Comparison of ENCODE assay signal across 10 mouse cellular contexts in genomic region chr12:59032101-59032500, GRCm38 (mm10). TPM values are rescaled to one million over a fixed set of nuclear protein-coding genes. Genes with fewer than 3 reads are reported as not detected.
A peak's percentile ranks its signal among the peaks of the same experiment; 100 is the strongest.
DNase-seq lines count a peak whose midpoint lies in the region; ATAC-seq lines count a peak whose summit lies in the region.
"Had no signal": no experiment of that assay in that cellular context is flagged by ENCODE, and none has a peak within 500 bp of the region (broad histone marks: within the 10 kb centered on the region; RNA-seq: fewer than 3 reads in every experiment).

No protein-coding gene starts in this region.

- H3K9me3 ChIP-seq in liver, embryonic 16.5 days (replicated peaks; ENCODE audit: control insufficient read depth, low read length), result no peaks in the 10 kb centered on the region

- H3K4me1 ChIP-seq in liver, embryonic 16.5 days (ENCODE audit: control insufficient read depth, low read depth, low read length), result no peaks in the 10 kb centered on the region

- DNase-seq in adrenal gland, postnatal 36 days, result peak; percentile 18 to 22
- no peak for DNase-seq in adrenal gland, postnatal 10 days
- DNase-seq in 416B (ENCODE audit: low read depth), result peak; percentile 74
- DNase-seq in ZHBTc4 (ENCODE audit: low read depth, low spot score), result peak; percentile 72
- no peak for DNase-seq in gastrocnemius, postnatal 36 days
- DNase-seq in adrenal gland, postnatal 14 days, result no peak
- no peak for DNase-seq in adrenal gland, postnatal 4 days (ENCODE audit: low spot score in 2 of 2)
- DNase-seq: heart, postnatal 4 days; lung, adult 18-20 months had no signal

- peaks cover 4% of the 10 kb centered on the region for H3K36me3 ChIP-seq in liver, embryonic 16.5 days (ENCODE audit: control insufficient read depth, insufficient read depth)

- 47% methylated on average over 5 of the region's 5 CpGs for WGBS in liver, embryonic 16.5 days (ENCODE audit: insufficient replicate concordance)

- no peak overlapping the region for H3K4me2 ChIP-seq in liver, embryonic 16.5 days (ENCODE audit: low read depth, low read length)

- ATAC-seq in liver, embryonic 16.5 days (ENCODE audit: low read depth), result 0 out of 2 replicates have a peak, but pooled peaks have one; percentile 32

- no peak overlapping the region for H3K9ac ChIP-seq in liver, embryonic 16.5 days (ENCODE audit: low read depth, low read length)

- intact Hi-C loops in gastrocnemius, postnatal 36 days (cut with DNase I), result no loop called here

- no peaks in the 10 kb centered on the region for H3K27me3 ChIP-seq in liver, embryonic 16.5 days (ENCODE audit: control insufficient read depth, insufficient read depth, low read depth, low read length)

- no peak overlapping the region for H3K4me3 ChIP-seq in liver, embryonic 16.5 days (ENCODE audit: low read depth, low read length)

- no peak overlapping the region for H3K27ac ChIP-seq in liver, embryonic 16.5 days (ENCODE audit: low read length)

RNA-seq across cellular contexts. Expression of gene Gemin2, which starts 18.9 kb away (rescaled TPM):
- total RNA-seq in adrenal gland, postnatal 36 days (2021), result 1 to 10 TPM; 8.0 to 9.8 TPM
- 10 to 100 TPM; 11.1 to 13.5 TPM for total RNA-seq in adrenal gland, postnatal 10 days (2021)
- polyA plus RNA-seq in liver, embryonic 16.5 days (2015; fragmentation: Nextera tagmentation; extraction: Ambion mirVana), result 15.7 and 18.9 TPM in 2 replicates
- 1 to 10 TPM; 3.8 to 4.6 TPM for total RNA-seq in gastrocnemius, postnatal 36 days (2021)
- total RNA-seq in adrenal gland, postnatal 14 days (2021), result 9.0 and 9.6 TPM in 2 replicates
- 10 to 100 TPM; 13.6 to 15.0 TPM for total RNA-seq in adrenal gland, postnatal 4 days (2021)

RNA-seq across cellular contexts. Expression of gene Sec23a, which starts 20.3 kb away (rescaled TPM):
- total RNA-seq in adrenal gland, postnatal 36 days (2021), result 10 to 100 TPM; 40.3 to 51.1 TPM
- total RNA-seq in adrenal gland, postnatal 10 days (2021), result 10 to 100 TPM; 45.3 to 45.6 TPM
- 28.6 and 29.5 TPM in 2 replicates for polyA plus RNA-seq in liver, embryonic 16.5 days (2015; fragmentation: Nextera tagmentation; extraction: Ambion mirVana)
- total RNA-seq in gastrocnemius, postnatal 36 days (2021), result 10 to 100 TPM; 45.0 to 51.3 TPM
- 45.1 and 46.4 TPM in 2 replicates for total RNA-seq in adrenal gland, postnatal 14 days (2021)
- total RNA-seq in adrenal gland, postnatal 4 days (2021), result 10 to 100 TPM; 48.1 to 53.7 TPM

RNA-seq across cellular contexts. Expression of gene Trappc6b, which starts 29.2 kb away (rescaled TPM):
- total RNA-seq in adrenal gland, postnatal 36 days (2021), result 100 to 1,000 TPM in 1 of 2 experiments, 10 to 100 TPM in 1; 90.7 to 112 TPM
- total RNA-seq in adrenal gland, postnatal 10 days (2021), result 10 to 100 TPM; 83.3 to 85.0 TPM
- polyA plus RNA-seq in liver, embryonic 16.5 days (2015; fragmentation: Nextera tagmentation; extraction: Ambion mirVana), result 45.9 and 51.2 TPM in 2 replicates
- total RNA-seq in gastrocnemius, postnatal 36 days (2021), result 10 to 100 TPM; 28.5 to 40.1 TPM
- total RNA-seq in adrenal gland, postnatal 14 days (2021), result 87.3 and 90.0 TPM in 2 replicates
- 10 to 100 TPM; 92.0 to 95.4 TPM for total RNA-seq in adrenal gland, postnatal 4 days (2021)

RNA-seq across cellular contexts. Expression of gene Pnn, which starts 34.6 kb away (rescaled TPM):
- 10 to 100 TPM; 40.4 to 45.5 TPM for total RNA-seq in adrenal gland, postnatal 36 days (2021)
- total RNA-seq in adrenal gland, postnatal 10 days (2021), result 10 to 100 TPM; 33.8 to 50.0 TPM
- 25.1 and 32.1 TPM in 2 replicates for polyA plus RNA-seq in liver, embryonic 16.5 days (2015; fragmentation: Nextera tagmentation; extraction: Ambion mirVana)
- 10 to 100 TPM; 16.5 to 21.3 TPM for total RNA-seq in gastrocnemius, postnatal 36 days (2021)
- total RNA-seq in adrenal gland, postnatal 14 days (2021), result 54.1 and 60.2 TPM in 2 replicates
- 10 to 100 TPM; 71.8 to 78.4 TPM for total RNA-seq in adrenal gland, postnatal 4 days (2021)

Comparison
In these comparisons a context has a peak if more than half of its experiments do, and no peak if none do; other contexts are left out.
1. DNase-seq: peak in adrenal gland, postnatal 36 days (2 of 2), 416B (single experiment) and ZHBTc4 (single experiment); none in adrenal gland, postnatal 10 days (single experiment), gastrocnemius, postnatal 36 days (0 of 2), adrenal gland, postnatal 14 days (single experiment) and adrenal gland, postnatal 4 days (0 of 2).